Mouse (Mus musculus): ENCODE measurements around the gene Bax.

Gene Bax

GRCm38 (mm10) chr7:45413864-45414739, 52.6 kb downstream of the Bax start:
- DNase-seq = peak; percentile 41

- peak; percentile 53 for DNase-seq
These were observed 53.4 kb downstream of the Bax start, which contains the start of gene Ntf5 for GRCm38 (mm10) chr7:45413113-45413863. Gene Ntf5, plus strand, starts transcription at chr7:45413695.

GRCm38 (mm10) chr7:45412421-45412820, 54.3 kb downstream of the Bax start:
- DNase-seq = no peak
